Mouse (Mus musculus) heart, embryonic 16.5 days (tissue): ENCODE data around the gene Fam110a. TPM values are rescaled to one million over a fixed set of nuclear protein-coding genes. Genes with fewer than 3 reads are reported as not detected.

Experiments
- ATAC-seq: fragments of 200-750 bp; cut with Nextera tagmentation; replicated peaks from 2 replicates; pipeline ENCODE4 v1.8.0; 2017; ENCODE audit warnings: moderate number of reproducible peaks; ENCODE audit not compliant: insufficient read depth, low FRiP score; ENCODE audit errors: extremely low read depth
- H3K27ac ChIP-seq: fragments of 300-500 bp; sonication (generic); 2 replicates; pipeline ENCODE4 v1.5.1; 2014; ENCODE audit warnings: mild to moderate bottlenecking, low read length, control low read depth, moderate library complexity
- H3K27me3 ChIP-seq: fragments of 300-500 bp; sonication (generic); 2 replicates; pipeline ENCODE4 v1.6.1; 2014; ENCODE audit warnings: low read length, mixed read lengths; ENCODE audit not compliant: control insufficient read depth, insufficient read depth
- H3K36me3 ChIP-seq: fragments of 300-500 bp; sonication (generic); 2 replicates; pipeline ENCODE4 v1.6.1; 2014; ENCODE audit not compliant: control insufficient read depth, insufficient read depth
- H3K4me1 ChIP-seq: fragments of 300-500 bp; sonication (generic); 2 replicates; pipeline ENCODE4 v1.6.1; 2014; ENCODE audit warnings: low read length, mixed read lengths; ENCODE audit not compliant: control insufficient read depth, insufficient read depth
- H3K4me2 ChIP-seq: fragments of 300-500 bp; sonication (generic); 2 replicates; pipeline ENCODE4 v1.6.1; 2014; ENCODE audit warnings: low read depth, mild to moderate bottlenecking, control low read depth, low read length
- H3K4me3 ChIP-seq: fragments of 300-500 bp; sonication (generic); 2 replicates; pipeline ENCODE4 v1.5.1; 2014; ENCODE audit warnings: mild to moderate bottlenecking, control low read depth, low read length
- H3K9ac ChIP-seq: fragments of 300-500 bp; sonication (generic); 2 replicates; pipeline ENCODE4 v1.6.1; 2014; ENCODE audit warnings: low read length, control low read depth
- H3K9me3 ChIP-seq: fragments of 300-500 bp; sonication (generic); replicated peaks from 2 replicates; pipeline ENCODE4 v1.6.1; 2016; ENCODE audit warnings: low read length; ENCODE audit not compliant: control insufficient read depth
- WGBS: fragments of 180-500 bp; shearing (Covaris S2); extraction: QIAGEN DNeasy Blood & Tissue Kit; methylation state at CpG from one replicate; pipeline ENCODE4 v1.1.7; 2014; 5-methylcytosine and 5-hydroxymethylcytosine counted together
- polyA plus RNA-seq: library from polyadenylated mRNA; unstranded; fragments of >200 nt; fragmentation: Nextera tagmentation; extraction: Ambion mirVana; gene quantifications from 2 replicates; pipeline ENCODE4 v1.2.1, GENCODE M21; 2015

Gene Fam110a
- polyA plus RNA-seq, 1 experiment from 2014 or later = 10.9 TPM

GRCm38 (mm10) chr2:152012222-152012621 lies 32.2 kb upstream of the Fam110a start:
- no peak overlapping the region for H3K4me3 ChIP-seq
- H3K27ac ChIP-seq = peak overlapping the region; percentile 33; the same call in 1 of the 2 replicates
- H3K4me1 ChIP-seq = no peaks in the 10 kb centered on the region
- no peak overlapping the region for H3K4me2 ChIP-seq
- ATAC-seq = no peak
- WGBS = 72% methylated on average over 4 of the region's 4 CpGs
- H3K27me3 ChIP-seq = no peaks in the 10 kb centered on the region
- H3K9me3 ChIP-seq = no peaks in the 10 kb centered on the region
- H3K9ac ChIP-seq = no peak overlapping the region
- no peaks in the 10 kb centered on the region for H3K36me3 ChIP-seq

- no peak overlapping the region for H3K9ac ChIP-seq
- H3K36me3 ChIP-seq = no peaks in the 10 kb centered on the region
- peak; percentile 15; the same call in 1 of the 2 replicates for ATAC-seq
- H3K9me3 ChIP-seq = no peaks in the 10 kb centered on the region
- no peak overlapping the region for H3K4me3 ChIP-seq
- H3K4me2 ChIP-seq = no peak overlapping the region
- 37% methylated on average over 2 of the region's 2 CpGs for WGBS
- H3K4me1 ChIP-seq = no peaks in the 10 kb centered on the region
- peak overlapping the region; percentile 33; the same call in 1 of the 2 replicates for H3K27ac ChIP-seq
- H3K27me3 ChIP-seq = no peaks in the 10 kb centered on the region
Observed at GRCm38 (mm10) chr2:152011724-152012123, 31.7 kb upstream of the Fam110a start.

GRCm38 (mm10) chr2:152010661-152011060 lies 30.6 kb upstream of the Fam110a start:
- no peaks in the 10 kb centered on the region for H3K4me1 ChIP-seq
- WGBS = 82% methylated on average over 7 of the region's 7 CpGs
- no peaks in the 10 kb centered on the region for H3K27me3 ChIP-seq
- H3K9me3 ChIP-seq = no peaks in the 10 kb centered on the region
- no peak overlapping the region for H3K4me2 ChIP-seq
- no peak for ATAC-seq
- H3K9ac ChIP-seq = no peak overlapping the region
- H3K4me3 ChIP-seq = no peak overlapping the region
- no peaks in the 10 kb centered on the region for H3K36me3 ChIP-seq
- no peak overlapping the region for H3K27ac ChIP-seq

GRCm38 (mm10) chr2:152010251-152010650 lies 30.2 kb upstream of the Fam110a start:
- no peak overlapping the region for H3K9ac ChIP-seq
- 69% methylated on average over 9 of the region's 9 CpGs for WGBS
- no peak overlapping the region for H3K4me3 ChIP-seq
- ATAC-seq = no peak
- H3K4me2 ChIP-seq = no peak overlapping the region
- H3K4me1 ChIP-seq = no peaks in the 10 kb centered on the region
- no peaks in the 10 kb centered on the region for H3K9me3 ChIP-seq
- no peak overlapping the region for H3K27ac ChIP-seq
- no peaks in the 10 kb centered on the region for H3K27me3 ChIP-seq
- no peaks in the 10 kb centered on the region for H3K36me3 ChIP-seq

- H3K27ac ChIP-seq = no peak overlapping the region
- ATAC-seq = no peak
- no peaks in the 10 kb centered on the region for H3K4me1 ChIP-seq
- no peak overlapping the region for H3K4me3 ChIP-seq
- H3K36me3 ChIP-seq = no peaks in the 10 kb centered on the region
- no peaks in the 10 kb centered on the region for H3K27me3 ChIP-seq
- H3K9me3 ChIP-seq = no peaks in the 10 kb centered on the region
- no peak overlapping the region for H3K4me2 ChIP-seq
- no peak overlapping the region for H3K9ac ChIP-seq
- WGBS = 69% methylated on average over 15 of the region's 15 CpGs
Observed at GRCm38 (mm10) chr2:152009061-152009779, 29.2 kb upstream of the Fam110a start.

GRCm38 (mm10) chr2:152007783-152008182 lies 27.8 kb upstream of the Fam110a start:
- no peaks in the 10 kb centered on the region for H3K36me3 ChIP-seq
- H3K4me1 ChIP-seq = no peaks in the 10 kb centered on the region
- no peak for ATAC-seq
- no peaks in the 10 kb centered on the region for H3K27me3 ChIP-seq
- H3K27ac ChIP-seq = no peak overlapping the region
- H3K9me3 ChIP-seq = no peaks in the 10 kb centered on the region
- WGBS = 54% methylated on average over 10 of the region's 10 CpGs
- H3K4me2 ChIP-seq = no peak overlapping the region
- H3K4me3 ChIP-seq = no peak overlapping the region
- H3K9ac ChIP-seq = no peak overlapping the region

- peaks cover 30% of the 10 kb centered on the region for H3K27me3 ChIP-seq
- H3K27ac ChIP-seq = no peak overlapping the region
- H3K4me1 ChIP-seq = peaks cover 4% of the 10 kb centered on the region; the same call in 1 of the 2 replicates
- WGBS = 32% methylated on average over 6 of the region's 6 CpGs
- no peaks in the 10 kb centered on the region for H3K36me3 ChIP-seq
- no peak overlapping the region for H3K4me3 ChIP-seq
- H3K9ac ChIP-seq = no peak overlapping the region
- H3K9me3 ChIP-seq = no peaks in the 10 kb centered on the region
- ATAC-seq = no peak
- no peak overlapping the region for H3K4me2 ChIP-seq
Observed at GRCm38 (mm10) chr2:152002529-152002928, 22.5 kb upstream of the Fam110a start.

- Histone ChIP-seq H3K9me3 (no peaks in the 10 kb centered on the region), H3K27me3 (peaks cover 43% of the 10 kb centered on the region), H3K27ac (no peak overlapping the region), H3K4me2 (no peak overlapping the region), H3K36me3 (no peaks in the 10 kb centered on the region), H3K4me1 (peaks cover 4% of the 10 kb centered on the region; the same call in 1 of the 2 replicates), H3K4me3 (no peak overlapping the region), H3K9ac (no peak overlapping the region)
- 54% methylated on average over 6 of the region's 6 CpGs for WGBS
- ATAC-seq = no peak
Observed at GRCm38 (mm10) chr2:152000735-152001134, 20.7 kb upstream of the Fam110a start.

- ATAC-seq = no peak
- H3K9ac ChIP-seq = no peak overlapping the region
- no peaks in the 10 kb centered on the region for H3K9me3 ChIP-seq
- no peak overlapping the region for H3K4me3 ChIP-seq
- no peak overlapping the region for H3K27ac ChIP-seq
- peaks cover 4% of the 10 kb centered on the region; the same call in 1 of the 2 replicates for H3K4me1 ChIP-seq
- WGBS = 46% methylated on average over 3 of the region's 3 CpGs
- H3K4me2 ChIP-seq = no peak overlapping the region
- no peaks in the 10 kb centered on the region for H3K36me3 ChIP-seq
- H3K27me3 ChIP-seq = peaks cover 43% of the 10 kb centered on the region
Observed at GRCm38 (mm10) chr2:152000291-152000679, 20.3 kb upstream of the Fam110a start.
